Mouse (Mus musculus) heart, embryonic 14.5 days (tissue): ENCODE data around the gene Gnb1. TPM values are rescaled to one million over a fixed set of nuclear protein-coding genes. Genes with fewer than 3 reads are reported as not detected.

ENCODE experiments used
- ATAC-seq: fragments of 200-750 bp; cut with Nextera tagmentation; 2 replicates; pipeline ENCODE4 v1.8.0; 2017; ENCODE audit warnings: low read depth, moderate TSS enrichment; ENCODE audit not compliant: insufficient number of reproducible peaks, insufficient read depth, low FRiP score
- H3K27ac ChIP-seq, 2 experiments: fragments of 200-500 bp in 1 of 2; fragments of 300-500 bp in 1 of 2; sonication (generic) in 1 of 2; replicated peaks in 1 of 2; 2 replicates each; pipeline ENCODE4 v1.5.1; 2012 to 2014; ENCODE audit warnings: low read depth in 2 of 2, low read length in 2 of 2, control low read depth in 1 of 2, mild to moderate bottlenecking in 1 of 2, mixed read lengths in 1 of 2; ENCODE audit not compliant: control insufficient read depth in 1 of 2, insufficient read depth in 1 of 2
- H3K27me3 ChIP-seq: fragments of 300-500 bp; sonication (generic); 2 replicates; pipeline ENCODE4 v1.6.1; 2014; ENCODE audit warnings: mild to moderate bottlenecking, low read length, control low read depth; ENCODE audit not compliant: control insufficient read depth, insufficient read depth
- H3K36me3 ChIP-seq: fragments of 300-500 bp; sonication (generic); 2 replicates; pipeline ENCODE4 v1.6.1; 2014; ENCODE audit warnings: mild to moderate bottlenecking, control low read depth, low read length, mixed read lengths; ENCODE audit not compliant: control insufficient read depth, insufficient read depth
- H3K4me1 ChIP-seq, 2 experiments: fragments of 200-500 bp in 1 of 2; fragments of 300-500 bp in 1 of 2; sonication (generic) in 1 of 2; 2 replicates each; pipeline ENCODE4 v1.6.1; 2012 to 2014; ENCODE audit warnings: low read length in 2 of 2, control low read depth in 1 of 2, mixed read lengths in 1 of 2; ENCODE audit not compliant: control insufficient read depth in 2 of 2, insufficient read depth in 2 of 2
- H3K4me2 ChIP-seq: fragments of 300-500 bp; sonication (generic); 2 replicates; pipeline ENCODE4 v1.6.1; 2014; ENCODE audit warnings: mild to moderate bottlenecking, low read length
- H3K4me3 ChIP-seq, 2 experiments: fragments of 200-500 bp in 1 of 2; fragments of 300-500 bp in 1 of 2; sonication (generic) in 1 of 2; 2 replicates each; pipeline ENCODE4 v1.5.1; 2012 to 2014; ENCODE audit warnings: low read length in 2 of 2, mild to moderate bottlenecking in 2 of 2, control low read depth in 1 of 2, low read depth in 1 of 2, moderate library complexity in 1 of 2; ENCODE audit not compliant: control insufficient read depth in 1 of 2, insufficient read depth in 1 of 2
- H3K9ac ChIP-seq: fragments of 300-500 bp; sonication (generic); 2 replicates; pipeline ENCODE4 v1.6.1; 2014; ENCODE audit warnings: mild to moderate bottlenecking, low read length
- H3K9me3 ChIP-seq: fragments of 300-500 bp; sonication (generic); 2 replicates; pipeline ENCODE4 v1.6.1; 2016; ENCODE audit warnings: low read length, control low read depth; ENCODE audit not compliant: control insufficient read depth
- WGBS: fragments of 180-500 bp; shearing (Covaris S2); extraction: QIAGEN DNeasy Blood & Tissue Kit; methylation state at CpG from one replicate; pipeline ENCODE4 v1.1.7; 2014; 5-methylcytosine and 5-hydroxymethylcytosine counted together
- polyA plus RNA-seq: library from polyadenylated mRNA; unstranded; fragments of >200 nt; fragmentation: Nextera tagmentation; extraction: Ambion mirVana; gene quantifications from 2 replicates; pipeline ENCODE4 v1.2.1, GENCODE M21; 2014

Gene Gnb1
- polyA plus RNA-seq, 1 experiment from 2014 or later, result 396 TPM

GRCm38 (mm10) chr4:155599901-155600825 lies 109.0 kb downstream of the Gnb1 start:
- Histone ChIP-seq H3K4me2 (peak overlapping the region; percentile 93), H3K9ac (peak overlapping the region; percentile 94), H3K9me3 (no peaks in the 10 kb centered on the region), H3K4me3 (peak overlapping the region; percentile 41 to 97; a peak in 3 of 4 replicates), H3K27ac (peak overlapping the region; percentile 96 to 98), H3K27me3 (no peaks in the 10 kb centered on the region), H3K4me1 (peaks cover 2 to 13% of the 10 kb centered on the region in 2 experiments; a peak in 3 of 4 replicates), H3K36me3 (peaks cover 16% of the 10 kb centered on the region)
- WGBS, result 88% methylated on average over 10 of the region's 11 CpGs
- ATAC-seq, result no peak

- H3K4me2 ChIP-seq, result peak within 1 kb of the TSS; percentile 93
- peaks cover 27% of the 10 kb centered on the region for H3K36me3 ChIP-seq
- H3K27me3 ChIP-seq, result no peaks in the 10 kb centered on the region
- H3K9ac ChIP-seq, result peak within 1 kb of the TSS; percentile 94
- peak; percentile 94 for ATAC-seq
- H3K9me3 ChIP-seq, result no peaks in the 10 kb centered on the region
- peak within 1 kb of the TSS; percentile 98 to 99 for H3K27ac ChIP-seq
- peaks cover 0 to 11% of the 10 kb centered on the region in 2 experiments; a peak in 2 of 4 replicates for H3K4me1 ChIP-seq
- H3K4me3 ChIP-seq, result peak within 1 kb of the TSS; percentile 97
- WGBS, result under 1% methylated on average over 65 of the region's 65 CpGs
These were observed 110.2 kb downstream of the Gnb1 start, which contains the start of gene Slc35e2 for GRCm38 (mm10) chr4:155601091-155601996. Gene Slc35e2 (plus strand): TSS chr4:155601416.

- ATAC-seq, result no peak
- peak overlapping the region; percentile 93 for H3K4me2 ChIP-seq
- no peaks in the 10 kb centered on the region for H3K27me3 ChIP-seq
- peaks cover 0 to 11% of the 10 kb centered on the region in 2 experiments; a peak in 2 of 4 replicates for H3K4me1 ChIP-seq
- H3K9me3 ChIP-seq, result no peaks in the 10 kb centered on the region
- H3K9ac ChIP-seq, result peak overlapping the region; percentile 94
- H3K36me3 ChIP-seq, result peaks cover 28% of the 10 kb centered on the region
- H3K4me3 ChIP-seq, result peak overlapping the region; percentile 97
- H3K27ac ChIP-seq, result peak overlapping the region; percentile 28 to 98; a peak in 2 of 4 replicates
- 1% methylated on average over 31 of the region's 31 CpGs for WGBS
These were observed 110.9 kb downstream of the Gnb1 start for GRCm38 (mm10) chr4:155601997-155602456.

- Histone ChIP-seq H3K4me1 (peaks cover 0 to 11% of the 10 kb centered on the region in 2 experiments; a peak in 2 of 4 replicates), H3K27ac (no peak overlapping the region), H3K4me3 (peak overlapping the region in 1 of 2 experiments; percentile 97; a peak in 2 of 4 replicates), H3K9ac (peak overlapping the region; percentile 94; the same call in 1 of the 2 replicates), H3K4me2 (peak overlapping the region; percentile 93), H3K27me3 (no peaks in the 10 kb centered on the region), H3K36me3 (peaks cover 28% of the 10 kb centered on the region), H3K9me3 (no peaks in the 10 kb centered on the region)
- ATAC-seq, result no peak
- 77% methylated on average over 1 of the region's 1 CpGs for WGBS
These were observed 111.6 kb downstream of the Gnb1 start for GRCm38 (mm10) chr4:155602753-155603152.

GRCm38 (mm10) chr4:155603801-155604200 lies 112.6 kb downstream of the Gnb1 start:
- no peak overlapping the region for H3K9ac ChIP-seq
- H3K36me3 ChIP-seq, result peaks cover 28% of the 10 kb centered on the region
- no peak overlapping the region for H3K4me3 ChIP-seq
- H3K9me3 ChIP-seq, result no peaks in the 10 kb centered on the region
- no peak overlapping the region for H3K4me2 ChIP-seq
- H3K4me1 ChIP-seq, result peaks cover 0 to 11% of the 10 kb centered on the region in 2 experiments; a peak in 2 of 4 replicates
- no peak overlapping the region for H3K27ac ChIP-seq
- 89% methylated on average over 6 of the region's 6 CpGs for WGBS
- no peak for ATAC-seq
- no peaks in the 10 kb centered on the region for H3K27me3 ChIP-seq

GRCm38 (mm10) chr4:155605132-155605531 lies 114.0 kb downstream of the Gnb1 start:
- Histone ChIP-seq H3K9ac (no peak overlapping the region), H3K4me3 (no peak overlapping the region), H3K4me2 (no peak overlapping the region), H3K36me3 (peaks cover 37% of the 10 kb centered on the region), H3K27ac (no peak overlapping the region), H3K9me3 (no peaks in the 10 kb centered on the region), H3K27me3 (no peaks in the 10 kb centered on the region), H3K4me1 (peaks cover 0 to 11% of the 10 kb centered on the region in 2 experiments; a peak in 2 of 4 replicates)
- 87% methylated on average over 4 of the region's 4 CpGs for WGBS
- ATAC-seq, result no peak

GRCm38 (mm10) chr4:155606825-155607224 lies 115.7 kb downstream of the Gnb1 start:
- peaks cover 0 to 11% of the 10 kb centered on the region in 2 experiments; a peak in 2 of 4 replicates for H3K4me1 ChIP-seq
- H3K9me3 ChIP-seq, result no peaks in the 10 kb centered on the region
- ATAC-seq, result no peak
- no peak overlapping the region for H3K27ac ChIP-seq
- H3K27me3 ChIP-seq, result no peaks in the 10 kb centered on the region
- H3K36me3 ChIP-seq, result peaks cover 54% of the 10 kb centered on the region
- H3K4me2 ChIP-seq, result no peak overlapping the region
- 84% methylated on average over 2 of the region's 2 CpGs for WGBS
- H3K4me3 ChIP-seq, result no peak overlapping the region
- H3K9ac ChIP-seq, result no peak overlapping the region
